Mouse (Mus musculus) forebrain, embryonic 10.5 days (tissue): Measurements from ENCODE around the gene Cdcp1. TPM values are rescaled to one million over a fixed set of nuclear protein-coding genes. Genes with fewer than 3 reads are reported as not detected.

Experiments used
- DNase-seq: peaks from one replicate; pipeline ENCODE4 v3.0.0-alpha.2; 2017; ENCODE audit warnings: low spot score; ENCODE audit errors: extremely low spot score
- H3K27ac ChIP-seq: fragments of 300-500 bp; sonication (generic); 2 replicates; pipeline ENCODE4 v1.5.1; 2016; ENCODE audit warnings: mild to moderate bottlenecking
- H3K27me3 ChIP-seq: fragments of 300-500 bp; sonication (generic); 2 replicates; pipeline ENCODE4 v1.6.1; 2016; ENCODE audit warnings: mild to moderate bottlenecking; ENCODE audit not compliant: poor library complexity, severe bottlenecking
- H3K36me3 ChIP-seq: fragments of 300-500 bp; sonication (generic); replicated peaks from 2 replicates; pipeline ENCODE4 v1.6.1; 2016; ENCODE audit warnings: mild to moderate bottlenecking, moderate library complexity
- H3K4me1 ChIP-seq: fragments of 300-500 bp; sonication (generic); 2 replicates; pipeline ENCODE4 v1.6.1; 2016
- H3K4me3 ChIP-seq: fragments of 300-500 bp; sonication (generic); 2 replicates; pipeline ENCODE4 v1.5.1; 2016; ENCODE audit warnings: mild to moderate bottlenecking, moderate library complexity
- H3K9me3 ChIP-seq: fragments of 300-500 bp; sonication (generic); 2 replicates; pipeline ENCODE4 v1.6.1; 2016; ENCODE audit warnings: mild to moderate bottlenecking, moderate library complexity
- WGBS: fragments of 180-500 bp; shearing (Covaris S2); methylation state at CpG from one replicate; pipeline ENCODE4 v1.1.7; 2016; 5-methylcytosine and 5-hydroxymethylcytosine counted together
- polyA plus RNA-seq: library from polyadenylated mRNA; unstranded; fragments of >200 nt; fragmentation: Nextera tagmentation; extraction: Ambion mirVana; gene quantifications from 2 replicates; pipeline ENCODE4 v1.2.1, GENCODE M21; 2016

The Cdcp1 gene
- polyA plus RNA-seq, 1 experiment from 2014 or later, result 1.8 TPM

DNA sequence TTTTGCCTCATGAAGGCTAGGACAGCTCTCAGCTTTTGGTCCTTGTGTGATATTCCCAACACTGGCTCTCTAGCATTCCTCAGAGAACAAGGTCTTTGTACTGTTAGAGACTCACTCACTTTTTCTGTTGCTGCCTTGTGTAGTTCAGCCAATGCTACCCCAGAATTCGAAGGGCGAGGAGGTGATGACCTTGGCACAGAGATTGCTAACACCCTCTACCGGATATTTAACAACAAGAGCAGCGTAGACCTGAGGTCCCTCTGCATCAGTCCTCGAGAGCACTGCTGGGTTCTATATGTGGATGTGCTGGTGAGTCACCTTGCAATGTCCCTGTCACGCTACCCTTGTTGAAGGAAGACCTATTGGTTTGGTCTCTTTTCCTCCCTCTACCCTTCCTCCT, 88.2 kb downstream of the Cdcp1 start:
- H3K27me3 ChIP-seq, result no peaks in the 10 kb centered on the region
- H3K9me3 ChIP-seq, result no peaks in the 10 kb centered on the region
- peaks cover 100% of the 10 kb centered on the region for H3K36me3 ChIP-seq
- H3K4me1 ChIP-seq, result no peaks in the 10 kb centered on the region
- no peak overlapping the region for H3K27ac ChIP-seq
- no peak for DNase-seq
- 95% methylated on average over 6 of the region's 6 CpGs for WGBS
- H3K4me3 ChIP-seq, result no peak overlapping the region

- peaks cover 100% of the 10 kb centered on the region for H3K36me3 ChIP-seq
- 93% methylated on average over 2 of the region's 2 CpGs for WGBS
- DNase-seq, result no peak
These were observed 91.3 kb downstream of the Cdcp1 start for GRCm38 (mm10) chr9:123124413-123124981.

GRCm38 (mm10) chr9:123123571-123124412, 92.0 kb downstream of the Cdcp1 start:
- Histone ChIP-seq H3K27me3 (no peaks in the 10 kb centered on the region), H3K4me3 (no peak overlapping the region), H3K9me3 (no peaks in the 10 kb centered on the region), H3K4me1 (no peaks in the 10 kb centered on the region), H3K27ac (no peak overlapping the region), H3K36me3 (peaks cover 100% of the 10 kb centered on the region)
- WGBS, result 97% methylated on average over 6 of the region's 6 CpGs
- DNase-seq, result no peak

More at GRCm38 (mm10) chr9:123124413-123124981, 91.3 kb downstream of the Cdcp1 start:
- no peaks in the 10 kb centered on the region for H3K9me3 ChIP-seq
- no peak overlapping the region for H3K27ac ChIP-seq
- H3K27me3 ChIP-seq, result no peaks in the 10 kb centered on the region
- no peak overlapping the region for H3K4me3 ChIP-seq
- H3K4me1 ChIP-seq, result no peaks in the 10 kb centered on the region

DNA sequence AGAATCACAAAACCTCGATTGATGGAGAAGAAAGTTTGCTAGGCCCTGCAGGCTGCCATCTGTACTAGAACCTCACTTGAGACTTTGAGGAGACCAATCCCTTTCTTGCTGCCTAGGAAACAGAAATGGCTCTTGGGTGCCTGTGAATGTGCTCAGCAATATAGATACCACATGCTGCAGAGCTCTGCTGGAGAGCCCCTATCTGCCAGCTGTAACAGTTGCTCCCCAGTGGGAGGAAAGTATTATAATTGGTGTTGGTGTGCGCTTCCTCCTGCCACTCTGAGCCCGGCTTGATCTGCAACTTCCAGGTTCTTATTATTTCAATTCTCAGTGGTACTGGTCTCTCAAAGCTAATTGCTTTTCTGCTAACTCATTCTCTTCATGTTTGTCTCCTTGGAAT, 92.8 kb downstream of the Cdcp1 start:
- DNase-seq, result no peak
- Histone ChIP-seq H3K27me3 (no peaks in the 10 kb centered on the region), H3K9me3 (no peaks in the 10 kb centered on the region), H3K4me3 (no peak overlapping the region), H3K36me3 (peaks cover 100% of the 10 kb centered on the region), H3K27ac (no peak overlapping the region), H3K4me1 (no peaks in the 10 kb centered on the region)
- 96% methylated on average over 3 of the region's 3 CpGs for WGBS

Other genes with a start within 250 kb of the Cdcp1 start
- 15.4 and 17.8 TPM in 2 replicates for gene Tmem42, start 194.7 kb downstream of the Cdcp1 start, polyA plus RNA-seq
- 0.36 and 0.43 TPM in 2 replicates for gene Tgm4, start 181.3 kb downstream of the Cdcp1 start, polyA plus RNA-seq
- 83.6 and 85.8 TPM in 2 replicates for gene Zdhhc3, start 102.8 kb downstream of the Cdcp1 start, polyA plus RNA-seq
- gene Exosc7, start 102.8 kb downstream of the Cdcp1 start, polyA plus RNA-seq, result 166 and 168 TPM in 2 replicates
- gene Clec3b, start 65.1 kb downstream of the Cdcp1 start, polyA plus RNA-seq, result 0.32 TPM in 1 of 2 replicates, not detected in the other
- gene Tmem158, start 44.7 kb upstream of the Cdcp1 start, polyA plus RNA-seq, result 3.3 and 3.6 TPM in 2 replicates
- 701 and 878 TPM in 2 replicates for gene Lars2, start 150.9 kb upstream of the Cdcp1 start, polyA plus RNA-seq